Mouse (Mus musculus) embryonic fibroblast, embryonic 13.5 days (primary cell): Measurements from ENCODE around the gene Tbc1d13.

Experiments
- CTCF ChIP-seq: IDR thresholded peaks from 2 replicates; pipeline ENCODE4 v1.5.1; 2011; ENCODE audit warnings: mild to moderate bottlenecking, control low read depth, low read length, moderate library complexity, borderline replicate concordance; ENCODE audit not compliant: insufficient read depth
- POLR2A ChIP-seq: IDR thresholded peaks from 2 replicates; pipeline ENCODE4 v1.6.1; 2011; ENCODE audit warnings: low read depth, mild to moderate bottlenecking, control low read depth, low read length, moderate library complexity

DNA sequence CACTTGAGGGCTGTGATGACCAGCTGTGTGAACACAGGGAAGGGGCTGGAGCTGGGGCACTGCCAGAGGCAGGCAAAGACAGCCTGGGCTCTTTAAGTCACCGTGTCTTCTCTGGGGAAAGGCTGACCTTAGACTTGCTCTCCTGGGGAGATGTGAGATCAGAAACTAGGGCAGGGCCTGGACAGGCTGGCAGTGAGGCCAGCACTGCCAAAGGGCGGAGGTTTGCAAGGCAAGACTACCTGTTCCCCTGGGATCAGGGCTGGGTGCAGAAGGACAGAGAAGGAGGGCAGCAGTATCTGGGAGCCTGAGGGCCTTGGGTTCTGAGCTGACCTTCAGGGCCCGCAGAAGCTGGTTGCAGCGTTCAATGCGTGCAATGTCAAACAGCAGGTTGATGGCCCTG is 25.9 kb upstream of the Tbc1d13 start:
- TF ChIP-seq CTCF, result no peak
- TF ChIP-seq POLR2A, result no peak
